Mouse (Mus musculus): ENCODE measurements at regions not wholly inside any gene's neighbourhood (a gene's known extent, or its start where the extent isn't known, plus 50 kb on each side); places are given as distances from the start of the nearest gene placed in this dataset.
"Not testable (repeated sequence)": the region's sequence is repeated elsewhere in the genome, so short reads cannot be mapped to it uniquely, and the experiment has no call there.

GRCm38 (mm10) chr9:41914611-41915010 lies 209.5 kb downstream of the Sorl1 start:
- DNase-seq (ENCODE audit: low read depth, low spot score), result no peak

- DNase-seq (ENCODE audit: low read depth, low spot score), result no peak
Measured at GRCm38 (mm10) chr9:41913911-41914310, 210.2 kb downstream of the Sorl1 start.

GRCm38 (mm10) chr9:41912482-41912881 lies 211.6 kb downstream of the Sorl1 start:
- no peak for DNase-seq (ENCODE audit: low read depth, low spot score)

- DNase-seq (ENCODE audit: low read depth, low spot score), result no peak
Measured at GRCm38 (mm10) chr9:41900606-41900974, 223.5 kb downstream of the Sorl1 start.

GRCm38 (mm10) chr9:41899766-41900605 lies 224.1 kb downstream of the Sorl1 start:
- no peak for DNase-seq (ENCODE audit: low read depth, low spot score)

- no peak for DNase-seq (ENCODE audit: low read depth, low spot score)
Measured at GRCm38 (mm10) chr9:41895106-41895505, 229.0 kb downstream of the Sorl1 start.

GRCm38 (mm10) chr9:41892841-41893240 lies 231.3 kb downstream of the Sorl1 start:
- DNase-seq (ENCODE audit: low read depth, low spot score), result no peak

GRCm38 (mm10) chr9:41891206-41891605 lies 232.9 kb downstream of the Sorl1 start:
- no peak for DNase-seq (ENCODE audit: low read depth, low spot score)

GRCm38 (mm10) chr9:41890273-41891141 lies 233.6 kb downstream of the Sorl1 start:
- peak; percentile 85 for DNase-seq (ENCODE audit: low read depth, low spot score)

GRCm38 (mm10) chr9:41889568-41890272 lies 234.4 kb downstream of the Sorl1 start:
- no peak for DNase-seq (ENCODE audit: low read depth, low spot score)

GRCm38 (mm10) chr9:41888616-41889150 lies 235.4 kb downstream of the Sorl1 start:
- DNase-seq (ENCODE audit: low read depth, low spot score), result no peak

GRCm38 (mm10) chr9:41886456-41886855 lies 237.6 kb downstream of the Sorl1 start:
- DNase-seq (ENCODE audit: low read depth, low spot score), result not testable (repeated sequence)

- no peak for DNase-seq (ENCODE audit: low read depth, low spot score)
Measured at GRCm38 (mm10) chr9:41880457-41880856, 243.6 kb downstream of the Sorl1 start.

GRCm38 (mm10) chr9:41879080-41879479 lies 245.0 kb downstream of the Sorl1 start:
- DNase-seq (ENCODE audit: low read depth, low spot score), result no peak

GRCm38 (mm10) chr9:41861136-41861535 lies 263.0 kb downstream of the Sorl1 start:
- DNase-seq (ENCODE audit: low read depth, low spot score), result no peak

- DNase-seq (ENCODE audit: low read depth, low spot score), result peak; percentile 68
Measured at GRCm38 (mm10) chr9:41860681-41861080, 263.4 kb downstream of the Sorl1 start.

GRCm38 (mm10) chr9:41859780-41860179 lies 264.3 kb downstream of the Sorl1 start:
- DNase-seq (ENCODE audit: low read depth, low spot score), result no peak

- no peak for DNase-seq (ENCODE audit: low read depth, low spot score)
Measured at GRCm38 (mm10) chr9:41852099-41852498, 272.0 kb downstream of the Sorl1 start.

GRCm38 (mm10) chr9:41849628-41850326 lies 274.3 kb downstream of the Sorl1 start:
- no peak for DNase-seq (ENCODE audit: low read depth, low spot score)

GRCm38 (mm10) chr9:41844616-41845015 lies 279.5 kb downstream of the Sorl1 start:
- no peak for DNase-seq (ENCODE audit: low read depth, low spot score)
